In genomic region chr3:120897758-120898157, GRCm38 (mm10) we compare ENCODE assay signal across 17 mouse cellular contexts.
A peak's percentile ranks its signal among the peaks of the same experiment; 100 is the strongest.
DNase-seq lines count a peak whose midpoint lies in the region; ATAC-seq and TF ChIP-seq lines count a peak whose summit lies in the region.
"Had no signal": no experiment of that assay in that cellular context is flagged by ENCODE, and none has a peak within 500 bp of the region (broad histone marks: within the 10 kb centered on the region; RNA-seq: fewer than 3 reads in every experiment).

No protein-coding gene starts in this region.

- no peaks in the 10 kb centered on the region for H3K9me3 ChIP-seq in forebrain, embryonic 13.5 days (replicated peaks)
- no peaks in the 10 kb centered on the region for H3K9me3 ChIP-seq in forebrain, embryonic 10.5 days
- H3K9me3 ChIP-seq in neural tube, embryonic 15.5 days (replicated peaks): no peaks in the 10 kb centered on the region
- H3K9me3 ChIP-seq: heart, embryonic 15.5 days; hindbrain, embryonic 10.5 days; intestine, embryonic 15.5 days had no signal

- no peak for ATAC-seq in forebrain, embryonic 13.5 days
- peak; percentile 53; the same call in 1 of the 2 replicates for ATAC-seq in neural tube, embryonic 15.5 days (ENCODE audit: low FRiP score)
- ATAC-seq: intestine, embryonic 15.5 days had no signal

- H3K27me3 ChIP-seq in forebrain, embryonic 13.5 days: no peaks in the 10 kb centered on the region
- no peaks in the 10 kb centered on the region for H3K27me3 ChIP-seq in forebrain, embryonic 10.5 days (ENCODE audit: poor library complexity, severe bottlenecking)
- no peaks in the 10 kb centered on the region for H3K27me3 ChIP-seq in neural tube, embryonic 15.5 days (replicated peaks)
- H3K27me3 ChIP-seq: heart, embryonic 15.5 days; intestine, embryonic 15.5 days had no signal

- intact Hi-C loops in gastrocnemius, adult 2 months (cut with DNase I): no loop called here

- no peak overlapping the region for H3K4me3 ChIP-seq in forebrain, embryonic 13.5 days
- no peak overlapping the region for H3K4me3 ChIP-seq in forebrain, embryonic 10.5 days
- peak overlapping the region; percentile 2 for H3K4me3 ChIP-seq in gastrocnemius, adult 2 months
- no peak overlapping the region for H3K4me3 ChIP-seq in neural tube, embryonic 15.5 days (replicated peaks)
- H3K4me3 ChIP-seq: heart, adult 2 months; heart, embryonic 15.5 days; hindbrain, embryonic 10.5 days; intestine, embryonic 15.5 days had no signal

- H3K4me1 ChIP-seq in forebrain, embryonic 13.5 days: peaks cover 5% of the 10 kb centered on the region
- H3K4me1 ChIP-seq in forebrain, embryonic 10.5 days: no peaks in the 10 kb centered on the region
- H3K4me1 ChIP-seq in neural tube, embryonic 15.5 days: peaks cover 3% of the 10 kb centered on the region; the same call in 1 of the 2 replicates
- H3K4me1 ChIP-seq: heart, embryonic 15.5 days; hindbrain, embryonic 10.5 days; intestine, embryonic 15.5 days had no signal

- TF ChIP-seq CTCF in gastrocnemius, adult 2 months (IDR thresholded peaks at IDR 0.05): no peak

- H3K27ac ChIP-seq in forebrain, embryonic 13.5 days: peak overlapping the region; percentile 48; the same call in 1 of the 2 replicates
- H3K27ac ChIP-seq in forebrain, embryonic 10.5 days: no peak overlapping the region
- H3K27ac ChIP-seq in gastrocnemius, adult 2 months: no peak overlapping the region
- no peak overlapping the region for H3K27ac ChIP-seq in neural tube, embryonic 15.5 days (replicated peaks)
- H3K27ac ChIP-seq: heart, adult 2 months; heart, embryonic 15.5 days; hindbrain, embryonic 10.5 days; hindbrain, embryonic 14.5 days; intestine, embryonic 15.5 days had no signal

- WGBS in forebrain, embryonic 13.5 days: 95% methylated on average over 9 of the region's 9 CpGs
- 94% methylated on average over 9 of the region's 9 CpGs for WGBS in forebrain, embryonic 10.5 days
- WGBS in neural tube, embryonic 15.5 days: 78% methylated on average over 9 of the region's 9 CpGs

- no peak overlapping the region for H3K4me2 ChIP-seq in forebrain, embryonic 13.5 days
- H3K4me2 ChIP-seq in neural tube, embryonic 15.5 days: peak overlapping the region; percentile 11; the same call in 1 of the 2 replicates
- H3K4me2 ChIP-seq: heart, embryonic 11.5 days; heart, embryonic 15.5 days; hindbrain, embryonic 14.5 days; intestine, embryonic 15.5 days had no signal

- DNase-seq in forebrain, embryonic 10.5 days (ENCODE audit: extremely low spot score, low spot score): no peak
- DNase-seq in gastrocnemius, adult 2 months: no peak
- DNase-seq in gastrocnemius, adult 18-20 months (ENCODE audit: low spot score): no peak
- no peak for DNase-seq in neural tube, embryonic 10.5 days (ENCODE audit: extremely low spot score, low spot score)
- no peak for DNase-seq in adrenal gland, postnatal 4 days (ENCODE audit: low spot score in 2 of 2)
- DNase-seq in embryo, embryonic 10.5 days (ENCODE audit: low spot score): no peak
- DNase-seq: adrenal gland, postnatal 10 days; heart, adult 2 months; heart, postnatal 14 days; kidney, adult 2 months had no signal

- no peaks in the 10 kb centered on the region for H3K36me3 ChIP-seq in forebrain, embryonic 13.5 days (ENCODE audit: poor library complexity, severe bottlenecking)
- H3K36me3 ChIP-seq in forebrain, embryonic 10.5 days (replicated peaks): no peaks in the 10 kb centered on the region
- no peaks in the 10 kb centered on the region for H3K36me3 ChIP-seq in neural tube, embryonic 15.5 days
- H3K36me3 ChIP-seq: heart, embryonic 15.5 days; hindbrain, embryonic 10.5 days; intestine, embryonic 15.5 days had no signal

- no peak overlapping the region for H3K9ac ChIP-seq in forebrain, embryonic 13.5 days
- H3K9ac ChIP-seq in neural tube, embryonic 15.5 days (replicated peaks): no peak overlapping the region
- H3K9ac ChIP-seq: heart, embryonic 15.5 days; hindbrain, embryonic 14.5 days; intestine, embryonic 15.5 days had no signal
